Mouse (Mus musculus) neural tube, embryonic 15.5 days (tissue): ENCODE results near the gene Slfn5. TPM values are rescaled to one million over a fixed set of nuclear protein-coding genes. Genes with fewer than 3 reads are reported as not detected.

ENCODE experiments used
- ATAC-seq: fragments of 200-750 bp; cut with Nextera tagmentation; 2 replicates; pipeline ENCODE4 v1.8.0; 2017; ENCODE audit warnings: mild to moderate bottlenecking, moderate TSS enrichment, moderate library complexity; ENCODE audit not compliant: low FRiP score
- H3K27ac ChIP-seq: fragments of 300-500 bp; sonication (generic); replicated peaks from 2 replicates; pipeline ENCODE4 v1.5.1; 2015; ENCODE audit warnings: mild to moderate bottlenecking, inconsistent platforms
- H3K27me3 ChIP-seq: fragments of 300-500 bp; sonication (generic); replicated peaks from 2 replicates; pipeline ENCODE4 v1.6.1; 2015; ENCODE audit warnings: inconsistent platforms
- H3K36me3 ChIP-seq: fragments of 300-500 bp; sonication (generic); 2 replicates; pipeline ENCODE4 v1.6.1; 2015; ENCODE audit warnings: inconsistent platforms
- H3K4me1 ChIP-seq: fragments of 300-500 bp; sonication (generic); 2 replicates; pipeline ENCODE4 v1.6.1; 2015; ENCODE audit warnings: inconsistent platforms
- H3K4me2 ChIP-seq: fragments of 300-500 bp; sonication (generic); 2 replicates; pipeline ENCODE4 v1.6.1; 2015; ENCODE audit warnings: inconsistent platforms, mild to moderate bottlenecking, moderate library complexity
- H3K4me3 ChIP-seq: fragments of 300-500 bp; sonication (generic); replicated peaks from 2 replicates; pipeline ENCODE4 v1.5.1; 2015; ENCODE audit warnings: mild to moderate bottlenecking, inconsistent platforms
- H3K9ac ChIP-seq: fragments of 300-500 bp; sonication (generic); replicated peaks from 2 replicates; pipeline ENCODE4 v1.6.1; 2015; ENCODE audit warnings: mild to moderate bottlenecking, inconsistent platforms
- H3K9me3 ChIP-seq: fragments of 300-500 bp; sonication (generic); replicated peaks from 2 replicates; pipeline ENCODE4 v1.6.1; 2016; ENCODE audit warnings: inconsistent platforms
- WGBS: fragments of 180-500 bp; shearing (Covaris S2); methylation state at CpG from one replicate; pipeline ENCODE4 v1.1.7; 2015; ENCODE audit warnings: mixed read lengths; 5-methylcytosine and 5-hydroxymethylcytosine counted together
- polyA plus RNA-seq: library from polyadenylated mRNA; unstranded; fragments of >200 nt; fragmentation: Nextera tagmentation; extraction: Ambion mirVana; gene quantifications from 2 replicates; pipeline ENCODE4 v1.2.1, GENCODE M21; 2015

The Slfn5 gene
- polyA plus RNA-seq: 1.9 and 2.1 TPM in 2 replicates

DNA sequence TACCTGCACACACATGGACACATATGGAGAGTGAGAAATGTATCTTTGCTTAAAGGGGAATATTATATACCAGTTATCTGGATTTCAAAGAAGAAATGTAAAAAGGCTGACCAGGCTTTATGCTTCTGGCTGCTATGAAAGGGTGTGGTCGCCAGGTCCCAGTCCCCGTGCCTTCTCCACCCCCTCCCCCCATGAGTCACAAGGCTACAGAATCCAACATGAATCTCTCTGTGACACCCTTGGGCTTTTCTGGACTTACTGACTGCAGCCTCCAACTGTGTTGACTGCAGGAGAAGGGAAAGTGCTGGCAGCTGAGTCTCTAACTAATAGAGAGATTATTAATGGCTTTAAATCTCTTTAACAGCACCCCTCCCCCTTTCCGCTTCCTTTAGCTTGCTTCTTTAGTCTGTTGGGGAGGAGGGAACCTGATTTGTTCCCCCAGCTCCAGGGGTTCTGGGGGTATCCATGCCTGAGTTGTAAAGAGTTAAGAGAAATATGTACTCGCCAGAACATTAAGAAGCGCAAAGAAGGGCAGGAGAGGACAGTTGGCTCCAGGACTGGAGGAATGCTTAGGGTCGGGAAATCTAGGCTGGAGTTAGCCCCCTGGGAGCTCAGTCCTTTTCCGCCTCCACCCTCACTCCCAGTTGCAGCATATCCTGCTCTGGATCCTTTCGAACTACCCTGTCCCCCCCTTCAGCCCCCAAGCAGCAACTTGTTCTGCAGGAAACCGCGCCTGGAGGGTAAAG lies at the start of gene Slfn5:
Gene Slfn5 (plus strand): TSS at position 614 of the 746 bp plus-strand sequence.
- no peak for ATAC-seq
- no peak within 1 kb of the TSS for H3K9ac ChIP-seq
- 10% methylated on average over 10 of the region's 10 CpGs for WGBS
- H3K4me1 ChIP-seq: peaks cover 12% of the 10 kb centered on the region
- no peaks in the 10 kb centered on the region for H3K36me3 ChIP-seq
- peaks cover 48% of the 10 kb centered on the region for H3K27me3 ChIP-seq
- no peaks in the 10 kb centered on the region for H3K9me3 ChIP-seq
- peak within 1 kb of the TSS; percentile 30 for H3K4me2 ChIP-seq
- no peak within 1 kb of the TSS for H3K27ac ChIP-seq
- H3K4me3 ChIP-seq: 0 out of 2 replicates have a peak within 1 kb of the TSS, but pooled peaks have one; percentile 2

DNA sequence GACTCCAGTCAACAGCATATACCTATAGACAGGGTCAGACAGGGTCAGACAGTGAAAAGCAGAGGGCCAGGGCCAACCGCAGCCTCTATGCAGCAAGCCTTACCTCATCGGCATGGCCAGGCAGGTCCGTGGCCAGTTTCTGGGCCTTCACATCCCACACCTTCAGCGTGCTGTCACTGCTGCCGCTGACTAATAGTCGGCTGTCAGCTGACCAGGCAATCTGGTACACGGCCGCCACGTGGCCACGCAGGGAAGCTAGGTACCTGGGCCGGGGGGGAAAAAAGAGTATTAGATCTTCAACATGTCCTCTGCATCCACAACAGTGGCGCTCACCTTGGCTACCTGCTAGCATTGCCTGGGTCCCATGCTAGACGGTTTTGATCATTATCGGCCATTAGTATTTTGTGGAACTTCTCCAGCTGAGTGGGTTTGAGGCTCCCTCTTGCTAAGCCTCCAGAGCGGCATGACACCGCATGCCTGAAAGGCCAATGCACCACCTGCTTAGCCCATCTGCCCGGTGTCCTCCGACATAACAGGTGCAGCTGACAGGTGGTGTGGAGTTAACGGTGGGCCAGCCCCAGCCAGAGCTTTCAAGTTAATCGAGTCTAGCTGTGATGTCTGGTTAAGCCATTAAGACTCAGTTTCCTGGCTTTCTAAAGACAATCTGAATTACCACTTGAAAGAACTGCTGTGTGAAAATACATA lies 49.4 kb upstream of the Slfn5 start:
- H3K27me3 ChIP-seq: no peaks in the 10 kb centered on the region
- WGBS: 96% methylated on average over 20 of the region's 20 CpGs
- peaks cover 74% of the 10 kb centered on the region for H3K36me3 ChIP-seq
- no peak for ATAC-seq
- H3K27ac ChIP-seq: no peak overlapping the region
- H3K9ac ChIP-seq: no peak overlapping the region
- H3K4me3 ChIP-seq: no peak overlapping the region
- H3K9me3 ChIP-seq: no peaks in the 10 kb centered on the region
- peaks cover 6% of the 10 kb centered on the region; the same call in 1 of the 2 replicates for H3K4me1 ChIP-seq
- no peak overlapping the region for H3K4me2 ChIP-seq

DNA sequence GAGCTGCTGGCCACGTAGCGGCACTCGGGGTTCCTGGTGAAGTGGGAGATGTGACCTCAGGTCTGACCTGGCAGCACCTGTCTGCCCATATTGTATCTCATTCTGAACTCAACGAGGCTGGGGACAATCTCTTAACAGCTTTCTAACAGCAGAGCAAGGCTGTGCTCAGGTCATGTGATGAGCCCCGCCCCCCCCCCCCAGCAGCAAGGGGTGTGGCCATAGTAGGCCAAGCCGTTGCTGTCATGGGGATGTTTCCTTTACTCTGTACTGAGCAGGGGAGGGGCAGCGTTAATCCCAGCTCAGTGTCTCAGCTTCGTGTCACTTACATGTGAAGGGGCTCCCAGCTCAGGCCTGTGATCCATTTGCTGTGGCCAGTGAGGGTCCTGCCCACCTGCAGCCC lies 46.2 kb upstream of the Slfn5 start:
- Histone ChIP-seq H3K4me2 (no peak overlapping the region), H3K9ac (no peak overlapping the region), H3K27me3 (0 out of 2 replicates have a peak, but pooled peaks cover 5% of the 10 kb centered on the region), H3K4me3 (no peak overlapping the region), H3K4me1 (peaks cover 19% of the 10 kb centered on the region), H3K36me3 (peaks cover 61% of the 10 kb centered on the region), H3K9me3 (no peaks in the 10 kb centered on the region), H3K27ac (no peak overlapping the region)
- no peak for ATAC-seq
- WGBS: 66% methylated on average over 8 of the region's 8 CpGs

DNA sequence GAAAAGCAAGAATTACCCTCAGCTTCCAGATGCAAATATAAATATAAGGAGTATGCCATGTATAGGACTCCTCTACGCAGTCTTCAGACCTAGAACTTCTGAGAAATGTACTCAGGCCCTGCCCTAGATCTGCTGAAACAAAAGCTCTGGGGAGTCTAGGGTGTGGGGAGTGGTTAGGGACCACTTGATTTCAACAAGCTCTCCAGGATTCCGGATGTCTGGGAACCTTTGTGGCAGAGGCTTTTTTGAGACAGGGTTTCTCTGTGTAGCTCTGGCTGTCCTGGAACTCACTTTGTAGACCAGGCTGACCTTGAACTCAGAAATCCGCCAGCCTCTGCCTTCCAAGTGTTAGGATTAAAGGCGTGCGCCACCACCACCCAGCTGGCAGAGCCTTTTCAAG lies 45.3 kb upstream of the Slfn5 start:
- no peak for ATAC-seq
- H3K27me3 ChIP-seq: 0 out of 2 replicates have a peak, but pooled peaks cover 5% of the 10 kb centered on the region
- peaks cover 19% of the 10 kb centered on the region for H3K4me1 ChIP-seq
- H3K9ac ChIP-seq: no peak overlapping the region
- WGBS: 95% methylated on average over 5 of the region's 5 CpGs
- no peak overlapping the region for H3K27ac ChIP-seq
- no peak overlapping the region for H3K4me2 ChIP-seq
- H3K36me3 ChIP-seq: peaks cover 53% of the 10 kb centered on the region
- no peak overlapping the region for H3K4me3 ChIP-seq
- H3K9me3 ChIP-seq: no peaks in the 10 kb centered on the region

DNA sequence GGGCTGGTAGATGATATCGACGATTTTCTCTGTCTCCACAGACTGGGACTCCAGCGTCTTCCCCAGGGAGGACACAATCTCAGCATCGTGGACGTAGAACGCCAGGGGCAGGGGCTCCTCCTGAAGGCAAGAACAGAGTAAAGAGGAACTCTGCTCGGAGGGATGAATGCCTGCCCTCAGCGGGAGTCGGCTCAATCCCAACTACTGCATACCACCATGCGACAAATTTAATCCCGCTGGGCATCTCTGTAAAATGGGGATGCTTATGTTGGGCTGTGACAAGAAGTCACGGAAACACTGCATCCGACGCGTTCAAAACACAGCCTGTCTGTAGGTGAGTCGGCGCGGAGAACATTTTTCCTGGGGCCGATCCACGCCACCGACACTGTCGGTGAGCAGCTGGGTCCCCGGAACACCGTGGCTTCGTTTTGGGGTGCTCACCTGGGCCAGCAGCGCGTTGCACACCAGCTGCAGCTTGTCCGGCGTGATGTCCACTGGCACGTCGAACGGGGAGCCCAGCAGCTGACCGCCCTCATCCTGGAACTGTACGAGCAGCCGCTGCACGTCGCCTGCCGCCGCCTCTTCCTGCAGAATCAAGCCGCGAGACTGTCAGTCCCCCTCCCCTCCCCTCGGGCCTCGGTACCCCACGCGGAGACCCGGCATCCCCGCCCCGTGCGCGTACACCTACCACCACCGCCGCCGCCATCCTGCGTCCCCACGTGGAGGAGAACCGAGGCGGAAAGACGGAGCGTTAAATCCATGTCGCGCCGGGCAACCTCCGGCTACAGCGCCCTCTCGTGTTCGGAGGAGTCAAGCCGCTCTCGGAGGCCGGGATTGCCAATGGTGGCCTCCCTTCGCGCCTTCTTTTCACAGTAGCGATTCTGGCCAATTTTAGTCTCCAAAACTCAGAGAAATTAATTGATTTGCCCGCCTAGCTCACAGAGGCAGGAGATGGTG lies 43.2 kb upstream of the Slfn5 start, which contains the start of gene Nle1:
Gene Nle1 (minus strand): TSS at position 761 of the 957 bp plus-strand sequence.
- Histone ChIP-seq H3K4me3 (peak within 1 kb of the TSS; percentile 83), H3K4me2 (peak within 1 kb of the TSS; percentile 85), H3K27me3 (0 out of 2 replicates have a peak, but pooled peaks cover 5% of the 10 kb centered on the region), H3K27ac (peak within 1 kb of the TSS; percentile 15), H3K9ac (peak within 1 kb of the TSS; percentile 55), H3K9me3 (no peaks in the 10 kb centered on the region), H3K36me3 (peaks cover 32% of the 10 kb centered on the region), H3K4me1 (peaks cover 19% of the 10 kb centered on the region)
- 2% methylated on average over 68 of the region's 73 CpGs for WGBS
- peak; percentile 89 for ATAC-seq

DNA sequence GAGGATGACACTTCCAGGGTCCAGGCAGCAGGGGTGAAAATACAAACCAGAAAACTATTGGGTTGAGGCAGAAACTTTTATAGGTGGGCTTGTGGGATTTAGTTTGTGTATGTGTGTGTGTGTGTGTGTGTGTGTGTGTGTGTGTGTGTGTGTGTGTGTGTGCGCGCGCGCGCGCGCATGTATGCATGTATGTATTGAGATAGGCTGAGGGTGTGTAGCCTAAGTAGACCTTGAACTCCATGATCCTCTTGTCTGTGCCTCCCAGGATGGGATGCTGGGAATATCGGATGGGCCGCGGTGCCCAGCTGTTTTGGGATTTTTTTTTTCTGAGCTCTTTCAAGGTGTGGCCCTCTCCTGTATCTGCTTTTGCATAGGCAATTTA lies 42.5 kb upstream of the Slfn5 start:
- ATAC-seq: no peak
- Histone ChIP-seq H3K9ac (peak overlapping the region; percentile 36; the same call in 1 of the 2 replicates), H3K4me1 (peaks cover 19% of the 10 kb centered on the region), H3K36me3 (peaks cover 25% of the 10 kb centered on the region), H3K4me3 (peak overlapping the region; percentile 83), H3K4me2 (peak overlapping the region; percentile 85), H3K9me3 (no peaks in the 10 kb centered on the region), H3K27me3 (peaks cover 11% of the 10 kb centered on the region; the same call in 1 of the 2 replicates), H3K27ac (no peak overlapping the region)
- WGBS: 43% methylated on average over 10 of the region's 10 CpGs

DNA sequence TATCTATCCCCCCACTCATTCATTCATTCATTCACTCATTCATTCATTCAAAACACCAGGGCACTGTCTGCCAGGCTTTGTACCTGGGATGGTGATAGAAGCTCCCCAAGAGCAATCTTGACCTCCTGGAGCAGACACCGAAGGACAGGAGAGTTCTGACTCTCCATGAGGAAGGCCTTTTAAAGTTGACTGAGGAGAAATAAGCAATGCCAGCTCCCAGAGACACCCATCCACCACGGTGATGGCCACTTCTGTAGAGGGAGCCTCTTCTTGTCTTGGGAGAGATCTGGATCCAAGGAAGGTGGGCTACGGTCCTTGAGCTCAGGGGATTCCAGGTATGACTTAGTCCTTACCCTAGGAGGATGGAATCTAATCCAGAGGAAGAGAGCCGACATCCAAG lies 40.9 kb upstream of the Slfn5 start, which contains the start of gene Unc45b:
Gene Unc45b (plus strand): TSS at position 301 of the 400 bp plus-strand sequence.
- H3K4me1 ChIP-seq: peaks cover 19% of the 10 kb centered on the region
- H3K4me2 ChIP-seq: no peak within 1 kb of the TSS
- no peaks in the 10 kb centered on the region for H3K9me3 ChIP-seq
- WGBS: 88% methylated on average over 4 of the region's 4 CpGs
- H3K27ac ChIP-seq: no peak within 1 kb of the TSS
- H3K27me3 ChIP-seq: peaks cover 13% of the 10 kb centered on the region; the same call in 1 of the 2 replicates
- peaks cover 10% of the 10 kb centered on the region for H3K36me3 ChIP-seq
- ATAC-seq: no peak
- no peak within 1 kb of the TSS for H3K9ac ChIP-seq
- H3K4me3 ChIP-seq: no peak within 1 kb of the TSS

DNA sequence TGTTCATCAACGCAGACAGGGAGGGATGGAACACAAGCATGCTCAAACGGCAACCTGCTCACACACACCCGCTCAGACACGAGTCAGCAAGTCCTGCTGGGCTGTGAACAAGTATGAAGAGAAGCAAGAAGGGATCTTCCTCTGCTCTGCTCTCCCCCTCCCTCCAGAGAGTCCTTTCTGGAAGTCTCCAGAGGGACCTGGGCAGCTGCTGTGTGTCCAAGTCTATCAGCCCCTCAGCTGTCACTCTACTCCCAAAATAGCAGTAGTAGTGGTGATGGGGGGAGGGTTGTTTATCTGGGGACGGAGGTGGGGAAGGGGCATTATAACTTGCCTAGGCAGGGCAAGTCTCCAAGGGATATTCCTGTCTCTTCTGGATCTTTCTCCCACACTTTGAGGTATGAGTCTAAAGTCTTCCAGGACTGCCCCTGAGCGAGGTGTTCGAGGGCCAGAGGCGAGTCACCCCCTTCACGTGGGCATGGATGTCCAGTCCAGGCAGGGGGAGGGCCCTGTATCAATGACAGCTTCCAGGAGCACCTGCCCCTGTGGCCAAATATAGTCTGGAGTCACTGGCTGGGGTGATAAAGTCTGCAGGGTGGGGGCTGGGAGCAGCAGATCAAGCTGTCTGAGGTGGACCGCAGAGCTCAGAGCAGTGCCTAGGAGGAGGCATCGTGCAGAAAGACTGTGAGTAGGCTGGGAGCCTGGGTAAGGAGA lies 40.3 kb upstream of the Slfn5 start:
- no peak for ATAC-seq
- H3K9me3 ChIP-seq: no peaks in the 10 kb centered on the region
- H3K4me3 ChIP-seq: no peak overlapping the region
- peaks cover 16% of the 10 kb centered on the region; the same call in 1 of the 2 replicates for H3K27me3 ChIP-seq
- no peak overlapping the region for H3K4me2 ChIP-seq
- WGBS: 82% methylated on average over 11 of the region's 11 CpGs
- H3K4me1 ChIP-seq: peaks cover 19% of the 10 kb centered on the region
- no peak overlapping the region for H3K9ac ChIP-seq
- no peak overlapping the region for H3K27ac ChIP-seq
- peaks cover 7% of the 10 kb centered on the region for H3K36me3 ChIP-seq

DNA sequence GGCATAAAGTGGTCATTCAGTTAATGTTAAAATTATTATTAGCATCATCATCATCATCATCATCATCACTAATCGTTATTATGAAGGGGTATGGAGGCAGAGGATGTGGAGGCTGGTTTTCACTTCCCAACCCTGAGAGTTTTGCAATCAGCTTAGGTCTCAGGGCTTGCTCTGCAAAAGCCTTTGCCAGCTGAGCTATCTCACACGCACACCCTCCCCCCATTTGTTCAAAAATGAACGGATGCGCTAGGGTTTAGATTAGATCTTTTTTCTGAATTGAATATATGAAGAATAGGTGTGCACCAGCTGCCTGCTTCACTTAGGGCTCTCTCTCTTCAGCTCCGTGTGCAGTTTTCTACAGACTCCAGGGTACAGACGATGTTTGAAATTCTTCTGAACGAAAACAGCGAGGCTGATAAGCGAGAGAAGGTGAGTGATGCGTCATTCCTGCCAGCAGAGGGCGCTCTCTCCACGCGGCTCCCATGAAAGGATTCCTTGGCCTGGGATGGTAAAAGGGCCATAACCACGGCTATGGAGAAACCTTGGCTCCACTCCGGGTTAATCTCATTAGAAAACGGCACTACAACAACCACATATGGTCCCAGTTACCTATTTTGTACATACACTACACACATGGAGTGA lies 36.3 kb upstream of the Slfn5 start:
- 0 out of 2 replicates have a peak overlapping the region, but pooled peaks have one; percentile 13 for H3K4me3 ChIP-seq
- H3K27me3 ChIP-seq: peaks cover 12% of the 10 kb centered on the region; the same call in 1 of the 2 replicates
- 0 out of 2 replicates have a peak, but pooled peaks have one; percentile 57 for ATAC-seq
- H3K9me3 ChIP-seq: no peaks in the 10 kb centered on the region
- peak overlapping the region; percentile 48 for H3K4me2 ChIP-seq
- WGBS: 9% methylated on average over 16 of the region's 16 CpGs
- H3K27ac ChIP-seq: no peak overlapping the region
- H3K36me3 ChIP-seq: no peaks in the 10 kb centered on the region
- no peaks in the 10 kb centered on the region for H3K4me1 ChIP-seq
- H3K9ac ChIP-seq: 0 out of 2 replicates have a peak overlapping the region, but pooled peaks have one; percentile 22

DNA sequence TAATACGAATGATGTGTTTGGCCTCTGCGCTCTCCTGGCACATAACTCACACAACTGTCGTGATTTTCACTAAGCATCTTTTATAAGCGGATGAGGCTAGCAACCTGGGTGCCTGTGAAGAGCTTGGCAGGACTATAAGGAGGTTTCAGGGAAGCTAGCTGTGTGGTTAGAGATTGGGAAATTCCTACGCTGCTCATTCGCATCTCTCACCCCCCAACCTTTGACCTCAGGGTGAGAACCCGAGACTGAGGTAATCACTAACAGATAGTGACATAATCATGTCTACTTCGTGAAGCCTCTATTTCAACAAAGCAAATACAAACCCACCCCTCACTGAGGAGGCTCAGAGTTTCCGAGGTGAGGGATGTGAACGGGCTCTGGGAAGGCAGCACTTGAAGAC lies 30.4 kb upstream of the Slfn5 start:
- no peaks in the 10 kb centered on the region for H3K36me3 ChIP-seq
- ATAC-seq: no peak

More for the DNA sequence above, 30.4 kb upstream of the Slfn5 start:
- H3K4me2 ChIP-seq: no peak overlapping the region
- no peaks in the 10 kb centered on the region for H3K9me3 ChIP-seq
- no peak overlapping the region for H3K4me3 ChIP-seq
- H3K4me1 ChIP-seq: no peaks in the 10 kb centered on the region
- no peak overlapping the region for H3K9ac ChIP-seq
- peaks cover 11% of the 10 kb centered on the region; the same call in 1 of the 2 replicates for H3K27me3 ChIP-seq
- H3K27ac ChIP-seq: no peak overlapping the region
- 75% methylated on average over 10 of the region's 10 CpGs for WGBS
